Mouse (Mus musculus) heart, adult 2 months (tissue): ENCODE data around the gene Ptma. TPM values are rescaled to one million over a fixed set of nuclear protein-coding genes. Genes with fewer than 3 reads are reported as not detected.
A peak's percentile ranks its signal among the peaks of the same experiment; 100 is the strongest.

Source experiments
- DNase-seq, 2 experiments: peaks; one replicate each; pipeline ENCODE4 v3.0.0; 2021
- H3K27ac ChIP-seq: fragments of 200-600 bp; 2 replicates; pipeline ENCODE4 v1.8.1; 2022
- H3K27me3 ChIP-seq: fragments of 200-500 bp; 2 replicates; pipeline ENCODE4 v1.6.1; 2012; ENCODE audit warnings: mild to moderate bottlenecking, low read length, inconsistent platforms, mixed read lengths; ENCODE audit not compliant: control insufficient read depth, insufficient read depth
- H3K36me3 ChIP-seq: fragments of 200-500 bp; 2 replicates; pipeline ENCODE4 v1.6.1; 2012; ENCODE audit warnings: low read length, inconsistent platforms; ENCODE audit not compliant: control insufficient read depth, insufficient read depth
- H3K4me1 ChIP-seq: fragments of 200-500 bp; 2 replicates; pipeline ENCODE4 v1.6.1; 2011; ENCODE audit warnings: low read length; ENCODE audit not compliant: control insufficient read depth, insufficient read depth
- H3K4me3 ChIP-seq: fragments of 200-600 bp; 2 replicates; pipeline ENCODE4 v1.8.1; 2022
- H3K79me2 ChIP-seq: fragments of 200-500 bp; replicated peaks from 2 replicates; pipeline ENCODE4 v1.6.1; 2012; ENCODE audit warnings: mild to moderate bottlenecking, inconsistent platforms, low read length, moderate library complexity, mixed read lengths; ENCODE audit not compliant: control insufficient read depth, insufficient read depth
- H3K9ac ChIP-seq: fragments of 200-500 bp; 2 replicates; pipeline ENCODE4 v1.6.1; 2012; ENCODE audit warnings: low read depth, mild to moderate bottlenecking, control low read depth, inconsistent platforms, low read length, mixed read lengths
- CTCF ChIP-seq: fragments of 200-600 bp; IDR thresholded peaks from 2 replicates; pipeline ENCODE4 v1.8.1; 2022; ENCODE audit warnings: antibody characterized with exemption, mild to moderate bottlenecking, moderate library complexity
- EP300 ChIP-seq: fragments of 200-500 bp; IDR thresholded peaks from 2 replicates; pipeline ENCODE4 v1.6.1; 2011; ENCODE audit warnings: low read depth, low read length, control low read depth; ENCODE audit not compliant: insufficient read depth
- POLR2A ChIP-seq: fragments of 200-500 bp; IDR thresholded peaks from 2 replicates; pipeline ENCODE4 v1.6.1; 2011; ENCODE audit warnings: mild to moderate bottlenecking, low read depth, low read length, control low read depth; ENCODE audit not compliant: insufficient read depth
- WGBS: fragments of 180-500 bp; shearing (Covaris S2); methylation state at CpG from one replicate; pipeline ENCODE4 v1.1.7; 2018; 5-methylcytosine and 5-hydroxymethylcytosine counted together
- intact Hi-C: fragments of 180-260 bp; cut with DNase I; formaldehyde crosslinking; loops from one replicate; pipeline ENCODE4 v1.15.1; 2025
- long read RNA-seq: library from polyadenylated mRNA; stranded (forward); transcript quantifications from one replicate; pipeline ENCODE4 v2.0.0, GENCODE M21; 2021
- polyA plus RNA-seq: library from polyadenylated mRNA; depleted of rRNA; stranded (reverse); fragments of >200 nt; gene quantifications from 2 replicates; pipeline ENCODE4 v1.2.3, GENCODE M21; 2012; rRNA removed
- total RNA-seq, 2 experiments: library from RNA; stranded (reverse); gene quantifications; 2 replicates each; pipeline ENCODE4 v1.2.3; 2021

Gene Ptma
- total RNA-seq: 100 to 1,000 TPM; 200 to 227 TPM
- 169 and 177 TPM in 2 replicates for polyA plus RNA-seq
- long read RNA-seq, transcript Ptma-201 (5 exons, 1,216 nt): major isoform, 104 of 116 reads
- long read RNA-seq, partial matches to known transcripts: 2 of 116 reads
- long read RNA-seq, other reads (novel, unspliced or antisense): 10 of 116 reads

DNA sequence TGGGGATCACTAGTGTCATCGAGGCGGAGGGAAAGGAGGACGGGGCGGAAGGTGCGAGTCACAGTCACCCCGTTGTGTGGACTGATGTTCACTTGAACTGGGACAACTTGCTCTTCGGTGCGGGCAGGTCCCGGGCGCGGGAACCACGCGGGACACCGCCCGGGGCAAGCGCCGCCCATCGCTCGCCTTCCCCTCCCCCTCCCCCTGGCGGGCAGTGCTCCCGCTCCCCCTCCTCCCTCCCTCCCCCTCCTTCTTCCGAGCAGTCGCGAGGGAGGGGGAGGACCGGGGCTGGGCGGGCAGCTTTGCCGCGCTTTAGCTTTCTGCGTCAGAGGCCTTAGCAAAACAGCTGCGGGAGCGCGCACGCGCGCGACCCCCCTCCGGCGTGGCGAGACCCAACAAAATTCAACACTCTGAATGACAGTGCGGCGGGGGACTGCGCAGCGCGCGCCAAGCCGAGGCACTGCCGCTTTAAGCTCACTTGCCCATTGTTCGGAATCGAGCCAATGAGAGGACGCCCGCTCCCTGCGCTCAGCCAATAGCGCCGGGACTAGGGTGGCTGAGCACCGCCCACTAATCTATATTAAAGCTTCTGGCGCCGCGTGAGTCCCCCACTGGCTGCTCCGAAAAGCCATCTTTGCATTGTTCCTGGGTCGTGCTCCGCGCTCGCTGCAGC, at the start of gene Ptma:
Gene Ptma (plus strand): TSS at position 611 of the 673 bp plus-strand sequence.
- H3K79me2 ChIP-seq: peaks cover 2% of the 10 kb centered on the region

GRCm38 (mm10) chr1:86477738-86478285, 48.7 kb upstream of the Ptma start:
- H3K27me3 ChIP-seq: no peaks in the 10 kb centered on the region
- H3K79me2 ChIP-seq: no peaks in the 10 kb centered on the region
- no peak for DNase-seq
- intact Hi-C loops: no loop called here
- peaks cover 2% of the 10 kb centered on the region for H3K4me1 ChIP-seq
- H3K36me3 ChIP-seq: peaks cover 2% of the 10 kb centered on the region; the same call in 1 of the 2 replicates
- H3K4me3 ChIP-seq: no peak overlapping the region
- WGBS: 92% methylated on average over 5 of the region's 5 CpGs
- no peak for TF ChIP-seq POLR2A
- TF ChIP-seq CTCF: no peak
- TF ChIP-seq EP300: no peak
- no peak overlapping the region for H3K9ac ChIP-seq
- H3K27ac ChIP-seq: no peak overlapping the region

More for the DNA sequence above, at the start of gene Ptma:
- Histone ChIP-seq H3K36me3 (no peaks in the 10 kb centered on the region), H3K9ac (peak within 1 kb of the TSS; percentile 98), H3K4me3 (peak within 1 kb of the TSS; percentile 91), H3K27ac (peak within 1 kb of the TSS; percentile 100), H3K27me3 (no peaks in the 10 kb centered on the region), H3K4me1 (peaks cover 5% of the 10 kb centered on the region; the same call in 1 of the 2 replicates)
- TF ChIP-seq EP300 (peak; percentile 69; the same call in 1 of the 2 replicates), POLR2A (peak; percentile 97), CTCF (no peak)
- intact Hi-C loops: no loop called here
- DNase-seq: peak; percentile 96 to 99
- WGBS: under 1% methylated on average over 57 of the region's 63 CpGs

- intact Hi-C loops: no loop called here
- H3K79me2 ChIP-seq: no peaks in the 10 kb centered on the region
- H3K4me1 ChIP-seq: peaks cover 2% of the 10 kb centered on the region
- H3K36me3 ChIP-seq: no peaks in the 10 kb centered on the region
- H3K4me3 ChIP-seq: no peak overlapping the region
- TF ChIP-seq CTCF (no peak), EP300 (no peak), POLR2A (no peak)
- H3K27ac ChIP-seq: no peak overlapping the region
- 55% methylated on average over 8 of the region's 8 CpGs for WGBS
- H3K27me3 ChIP-seq: no peaks in the 10 kb centered on the region
- no peak overlapping the region for H3K9ac ChIP-seq
- DNase-seq: no peak
Measured at GRCm38 (mm10) chr1:86479099-86479825, 47.3 kb upstream of the Ptma start.

DNA sequence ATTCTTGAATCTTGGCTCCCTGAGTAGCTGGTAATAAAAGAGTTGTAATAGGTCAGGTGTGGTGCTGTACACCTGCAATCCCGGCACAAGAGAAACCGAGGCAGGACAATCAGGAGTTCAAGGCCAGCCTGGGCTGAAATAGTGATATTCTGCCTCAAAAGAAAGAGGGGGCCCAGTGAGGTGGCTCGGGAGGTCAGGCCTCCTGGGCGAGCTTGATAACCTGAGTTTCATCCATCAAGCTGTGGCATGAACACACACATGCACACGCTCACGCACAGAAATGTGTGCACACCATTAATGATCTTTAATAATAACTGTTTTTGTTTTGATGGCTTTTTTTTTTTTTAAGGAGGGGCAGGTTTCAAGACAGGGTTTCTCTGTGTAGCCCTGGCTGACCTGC, 46.2 kb upstream of the Ptma start:
- 98% methylated on average over 6 of the region's 6 CpGs for WGBS
- Histone ChIP-seq H3K4me1 (peaks cover 2% of the 10 kb centered on the region), H3K27me3 (no peaks in the 10 kb centered on the region), H3K4me3 (no peak overlapping the region), H3K27ac (no peak overlapping the region), H3K36me3 (no peaks in the 10 kb centered on the region), H3K9ac (no peak overlapping the region), H3K79me2 (no peaks in the 10 kb centered on the region)
- intact Hi-C loops: no loop called here
- TF ChIP-seq CTCF (no peak), EP300 (no peak), POLR2A (no peak)
- DNase-seq: no peak

GRCm38 (mm10) chr1:86480735-86481447, 45.6 kb upstream of the Ptma start:
- Histone ChIP-seq H3K27ac (no peak overlapping the region), H3K79me2 (no peaks in the 10 kb centered on the region), H3K4me1 (peaks cover 2% of the 10 kb centered on the region), H3K36me3 (no peaks in the 10 kb centered on the region), H3K4me3 (no peak overlapping the region), H3K27me3 (no peaks in the 10 kb centered on the region), H3K9ac (no peak overlapping the region)
- 71% methylated on average over 8 of the region's 8 CpGs for WGBS
- TF ChIP-seq CTCF (no peak), EP300 (no peak), POLR2A (no peak)
- intact Hi-C loops: no loop called here
- DNase-seq: no peak
